Mouse (Mus musculus): ENCODE measurements at regions not wholly inside any gene's neighbourhood (a gene's known extent, or its start where the extent isn't known, plus 50 kb on each side); places are given as distances from the start of the nearest gene placed in this dataset.
A peak's percentile ranks its signal among the peaks of the same experiment; 100 is the strongest.

DNA sequence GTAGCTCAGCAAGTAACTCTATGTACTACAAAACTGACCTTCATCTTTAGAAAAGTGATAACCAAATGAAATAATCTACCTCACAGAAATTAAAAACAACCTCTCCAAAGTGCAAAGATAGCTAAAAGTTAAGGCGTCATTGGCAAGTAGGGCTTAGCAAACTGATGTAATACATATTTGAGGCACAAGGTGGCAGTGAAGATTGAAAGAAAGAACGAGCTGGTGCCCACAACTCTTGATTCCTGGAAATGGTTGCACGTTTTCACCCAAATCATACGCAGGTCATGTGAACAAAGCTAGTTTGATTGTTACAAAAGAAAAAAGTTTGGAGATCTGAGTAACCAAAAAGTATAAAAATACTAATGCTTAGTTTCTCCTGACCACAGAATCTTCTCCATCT is 69.7 kb upstream of the Ak4 start (continued):
- TF ChIP-seq GATA1 (IDR thresholded peaks at IDR 0.05; ENCODE audit: low read depth, low read length), result no peak
- TF ChIP-seq NRF1 (IDR thresholded peaks at IDR 0.05; ENCODE audit: insufficient read depth, low read depth, low read length, poor library complexity, severe bottlenecking), result no peak
- TF ChIP-seq CHD2 (IDR thresholded peaks at IDR 0.05; ENCODE audit: low read length), result no peak
- no peak for TF ChIP-seq ETS1 (IDR thresholded peaks at IDR 0.05; ENCODE audit: low read depth, low read length)
- no peak for TF ChIP-seq GABPA (IDR thresholded peaks at IDR 0.05; ENCODE audit: low read depth, low read length)
- no peak for TF ChIP-seq ZKSCAN1 (IDR thresholded peaks at IDR 0.05; ENCODE audit: low read depth, low read length)
- TF ChIP-seq EP300 (IDR thresholded peaks at IDR 0.05; ENCODE audit: low read depth in 1 of 2, low read length in 2 of 2), result no peak
- no peak for TF ChIP-seq MAX (IDR thresholded peaks at IDR 0.05; ENCODE audit: low read length)
- no peak for TF ChIP-seq TAL1 (IDR thresholded peaks at IDR 0.05; ENCODE audit: low read length)
- TF ChIP-seq MAFK (IDR thresholded peaks at IDR 0.05; ENCODE audit: borderline replicate concordance, low read depth, low read length), result no peak

DNA sequence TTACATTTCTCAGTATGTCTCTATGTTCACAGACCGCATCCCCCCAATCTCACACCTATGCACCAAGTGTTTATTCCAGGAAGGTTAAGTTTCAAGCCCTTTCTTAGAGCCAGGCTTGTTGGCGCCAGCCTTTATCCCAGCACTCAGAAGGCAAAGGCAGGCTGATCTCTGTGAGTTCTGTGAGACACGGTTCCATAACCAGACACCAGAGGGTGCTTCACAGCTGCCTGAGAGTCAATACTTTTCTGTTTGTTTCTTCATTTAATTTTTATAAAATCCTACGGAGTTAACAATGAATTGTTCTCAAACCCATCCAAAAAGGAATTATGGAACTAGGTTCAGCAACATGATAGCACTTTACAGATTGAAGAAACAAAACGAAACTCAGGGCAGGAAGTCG is 71.8 kb upstream of the Ak4 start:
- Histone ChIP-seq H3K9me3 (replicated peaks; ENCODE audit: insufficient read depth, low read length) (no peaks in the 10 kb centered on the region), H3K27me3 (ENCODE audit: control insufficient read depth in 1 of 2, insufficient read depth in 2 of 2, low read length in 2 of 2) (no peaks in the 10 kb centered on the region), H3K79me2 (ENCODE audit: control insufficient read depth, insufficient read depth, low read length, poor library complexity) (no peaks in the 10 kb centered on the region), H3K27ac (ENCODE audit: control insufficient read depth, low read depth, low read length) (no peak overlapping the region), H3K4me1 (ENCODE audit: control insufficient read depth in 1 of 2, insufficient read depth in 2 of 2, low read length in 2 of 2) (no peaks in the 10 kb centered on the region), H3K4me3 (ENCODE audit: control insufficient read depth in 1 of 2, insufficient read depth in 1 of 2, low read depth in 2 of 2, low read length in 2 of 2) (no peak overlapping the region), H3K9ac (ENCODE audit: control insufficient read depth, low read depth, low read length, poor library complexity, severe bottlenecking) (no peak overlapping the region), H3K36me3 (ENCODE audit: control insufficient read depth in 1 of 2, insufficient read depth in 2 of 2, low read length in 2 of 2) (peaks cover 2% of the 10 kb centered on the region in 2 experiments; a peak in 3 of 4 replicates)
- no peak for DNase-seq (ENCODE audit: low read depth, low spot score)
- TF ChIP-seq EP300 (IDR thresholded peaks at IDR 0.05; ENCODE audit: low read depth in 1 of 2, low read length in 2 of 2) (no peak), CTCF (IDR thresholded peaks at IDR 0.05 in 2 of 3, conservative IDR thresholded peaks at IDR 0.05 in 1 of 3; ENCODE audit: control insufficient read depth in 1 of 3, insufficient read depth in 1 of 3, low read depth in 2 of 3, low read length in 3 of 3, poor library complexity in 1 of 3, severe bottlenecking in 1 of 3) (peak in 1 of 3 experiments; percentile 10; a peak in 1 of 6 replicates)

DNA sequence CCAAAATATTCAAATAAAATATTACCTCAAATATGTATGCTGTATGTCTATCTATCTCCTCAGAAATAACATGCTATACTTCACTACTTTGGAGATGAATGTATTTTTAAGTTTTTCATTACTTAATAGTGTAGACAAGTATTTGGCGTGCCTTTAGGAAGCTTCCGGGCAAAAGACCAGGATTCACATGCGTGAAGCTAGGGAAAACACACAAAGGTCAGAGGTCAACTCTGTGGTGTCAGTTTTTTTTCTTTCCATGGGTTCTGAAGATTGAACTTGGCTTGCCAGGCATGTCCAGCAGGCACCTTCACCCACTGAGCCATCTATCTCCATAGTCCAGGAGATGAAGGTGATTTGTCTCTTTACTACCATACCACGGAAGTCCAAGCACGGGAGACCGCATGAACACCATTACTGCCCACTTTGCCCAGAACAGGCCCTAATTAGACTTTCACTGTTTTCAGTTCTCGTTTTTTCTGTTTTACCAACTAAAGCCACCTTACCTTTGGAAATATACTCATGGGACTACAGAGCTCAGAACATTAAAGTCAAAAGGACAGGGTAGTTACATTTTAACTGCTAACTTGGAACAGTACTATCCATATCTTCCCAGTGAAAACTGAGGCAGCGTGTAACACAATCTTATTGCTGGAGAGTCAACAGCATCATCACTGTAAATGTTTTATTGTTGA is 76.9 kb upstream of the Ak4 start:
- Histone ChIP-seq H3K4me1 (ENCODE audit: control insufficient read depth in 1 of 2, insufficient read depth in 2 of 2, low read length in 2 of 2) (no peaks in the 10 kb centered on the region), H3K9me3 (replicated peaks; ENCODE audit: insufficient read depth, low read length) (no peaks in the 10 kb centered on the region), H3K27ac (ENCODE audit: control insufficient read depth, low read depth, low read length) (no peak overlapping the region), H3K79me2 (ENCODE audit: control insufficient read depth, insufficient read depth, low read length, poor library complexity) (no peaks in the 10 kb centered on the region), H3K27me3 (ENCODE audit: control insufficient read depth in 1 of 2, insufficient read depth in 2 of 2, low read length in 2 of 2) (no peaks in the 10 kb centered on the region), H3K4me3 (ENCODE audit: control insufficient read depth in 1 of 2, insufficient read depth in 1 of 2, low read depth in 2 of 2, low read length in 2 of 2) (no peak overlapping the region), H3K9ac (ENCODE audit: control insufficient read depth, low read depth, low read length, poor library complexity, severe bottlenecking) (no peak overlapping the region), H3K36me3 (ENCODE audit: control insufficient read depth in 1 of 2, insufficient read depth in 2 of 2, low read length in 2 of 2) (peaks cover 0 to 2% of the 10 kb centered on the region in 2 experiments; a peak in 2 of 4 replicates)
- TF ChIP-seq ZNF384 (IDR thresholded peaks at IDR 0.05; ENCODE audit: low read depth, low read length) (no peak), KAT2A (conservative IDR thresholded peaks at IDR 0.05; ENCODE audit: low read depth, low read length) (no peak), GABPA (IDR thresholded peaks at IDR 0.05; ENCODE audit: low read depth, low read length) (no peak), ZC3H11A (IDR thresholded peaks at IDR 0.05; ENCODE audit: low read depth, low read length) (no peak), MXI1 (IDR thresholded peaks at IDR 0.05; ENCODE audit: low read depth, low read length) (no peak), MAZ (IDR thresholded peaks at IDR 0.05; ENCODE audit: low read depth, low read length) (no peak)
- DNase-seq (ENCODE audit: low read depth, low spot score), result no peak

All from MEL (cell line).